Mouse (Mus musculus) heart, embryonic 11.5 days (tissue): Measurements from ENCODE around the gene Shld2. TPM values are rescaled to one million over a fixed set of nuclear protein-coding genes. Genes with fewer than 3 reads are reported as not detected.

Source experiments
- ATAC-seq: fragments of 200-750 bp; cut with Nextera tagmentation; replicated peaks from 2 replicates; pipeline ENCODE4 v1.8.0; 2017; ENCODE audit warnings: moderate library complexity; ENCODE audit not compliant: insufficient number of reproducible peaks, low FRiP score, low TSS enrichment
- H3K27ac ChIP-seq: fragments of 300-500 bp; sonication (generic); 2 replicates; pipeline ENCODE4 v1.5.1; 2014; ENCODE audit warnings: mild to moderate bottlenecking, low read depth, low read length
- H3K27me3 ChIP-seq: fragments of 300-500 bp; sonication (generic); 2 replicates; pipeline ENCODE4 v1.6.1; 2014; ENCODE audit warnings: mild to moderate bottlenecking, low read length, mixed read lengths; ENCODE audit not compliant: control insufficient read depth, insufficient read depth
- H3K36me3 ChIP-seq: fragments of 300-500 bp; sonication (generic); 2 replicates; pipeline ENCODE4 v1.6.1; 2014; ENCODE audit warnings: mild to moderate bottlenecking, low read length, moderate library complexity, mixed read lengths; ENCODE audit not compliant: control insufficient read depth, insufficient read depth
- H3K4me1 ChIP-seq: fragments of 300-500 bp; sonication (generic); 2 replicates; pipeline ENCODE4 v1.6.1; 2014; ENCODE audit warnings: low read length; ENCODE audit not compliant: control insufficient read depth, insufficient read depth
- H3K4me2 ChIP-seq: fragments of 300-500 bp; sonication (generic); 2 replicates; pipeline ENCODE4 v1.6.1; 2014; ENCODE audit warnings: mild to moderate bottlenecking, moderate library complexity
- H3K4me3 ChIP-seq: fragments of 300-500 bp; sonication (generic); 2 replicates; pipeline ENCODE4 v1.5.1; 2014; ENCODE audit warnings: low read depth, low read length
- H3K9ac ChIP-seq: fragments of 300-500 bp; sonication (generic); 2 replicates; pipeline ENCODE4 v1.6.1; 2014; ENCODE audit warnings: mild to moderate bottlenecking, low read depth, low read length, moderate library complexity
- H3K9me3 ChIP-seq: fragments of 300-500 bp; sonication (generic); replicated peaks from 2 replicates; pipeline ENCODE4 v1.6.1; 2016; ENCODE audit warnings: low read length; ENCODE audit not compliant: control insufficient read depth
- WGBS: fragments of 180-500 bp; shearing (Covaris S2); extraction: QIAGEN DNeasy Blood & Tissue Kit; methylation state at CpG from one replicate; pipeline ENCODE4 v1.1.7; 2014; ENCODE audit not compliant: insufficient replicate concordance; 5-methylcytosine and 5-hydroxymethylcytosine counted together
- polyA plus RNA-seq: library from polyadenylated mRNA; unstranded; fragments of >200 nt; fragmentation: Nextera tagmentation; extraction: Ambion mirVana; gene quantifications from 2 replicates; pipeline ENCODE4 v1.2.1, GENCODE M21; 2014

Shld2 gene
- 6.2 and 6.9 TPM in 2 replicates for polyA plus RNA-seq

- H3K4me2 ChIP-seq, result peak within 1 kb of the TSS; percentile 92
- H3K27ac ChIP-seq, result peak within 1 kb of the TSS; percentile 98
- peak within 1 kb of the TSS; percentile 72 for H3K4me3 ChIP-seq
- peak within 1 kb of the TSS; percentile 96 for H3K9ac ChIP-seq
- peaks cover 15% of the 10 kb centered on the region for H3K4me1 ChIP-seq
- under 1% methylated on average over 77 of the region's 100 CpGs for WGBS
- H3K9me3 ChIP-seq, result no peaks in the 10 kb centered on the region
- peak; percentile 97 for ATAC-seq
- no peaks in the 10 kb centered on the region for H3K27me3 ChIP-seq
- H3K36me3 ChIP-seq, result no peaks in the 10 kb centered on the region
Measured at GRCm38 (mm10) chr14:34310234-34310965, at the start of gene Shld2, which contains the start of gene Glud1. TSS of gene Shld2 (minus strand) at chr14:34310493. TSS of gene Glud1 (plus strand) at chr14:34310727.

GRCm38 (mm10) chr14:34359676-34360244, 49.5 kb upstream of the Shld2 start:
- H3K27ac ChIP-seq, result no peak overlapping the region
- H3K9me3 ChIP-seq, result no peaks in the 10 kb centered on the region
- H3K4me1 ChIP-seq, result peaks cover 7% of the 10 kb centered on the region
- H3K4me2 ChIP-seq, result no peak overlapping the region
- H3K36me3 ChIP-seq, result no peaks in the 10 kb centered on the region
- 44% methylated on average over 5 of the region's 5 CpGs for WGBS
- no peak for ATAC-seq
- H3K27me3 ChIP-seq, result no peaks in the 10 kb centered on the region; the same call in 1 of the 2 replicates
- H3K9ac ChIP-seq, result no peak overlapping the region
- no peak overlapping the region for H3K4me3 ChIP-seq

- Histone ChIP-seq H3K27ac (no peak overlapping the region), H3K36me3 (no peaks in the 10 kb centered on the region), H3K9me3 (no peaks in the 10 kb centered on the region), H3K27me3 (no peaks in the 10 kb centered on the region), H3K4me2 (no peak overlapping the region), H3K9ac (no peak overlapping the region), H3K4me1 (peaks cover 3% of the 10 kb centered on the region; the same call in 1 of the 2 replicates), H3K4me3 (no peak overlapping the region)
- WGBS, result 74% methylated on average over 7 of the region's 7 CpGs
- no peak for ATAC-seq
Measured at GRCm38 (mm10) chr14:34357671-34358455, 47.6 kb upstream of the Shld2 start.

DNA sequence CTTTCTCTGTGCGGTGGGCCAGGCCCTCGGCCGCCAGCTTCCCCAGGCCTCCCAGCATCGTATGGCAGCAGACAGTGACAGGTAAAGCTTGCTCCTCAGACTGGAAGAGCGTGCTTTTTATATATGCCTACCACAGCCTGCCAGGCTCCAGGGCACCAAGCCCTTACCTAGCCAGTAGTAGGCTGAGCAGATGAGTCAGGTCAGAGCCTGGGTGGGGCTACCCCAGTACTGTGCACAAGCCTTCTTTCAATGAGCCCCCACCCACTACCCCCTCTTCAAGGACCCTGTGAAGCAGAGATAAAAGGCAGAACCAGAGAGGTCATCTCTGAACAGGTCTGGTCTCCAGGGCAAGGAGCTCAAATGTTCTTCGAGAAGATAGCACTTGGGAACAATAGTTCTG, 45.0 kb upstream of the Shld2 start, which contains the start of gene Fam25c:
Gene Fam25c (minus strand): TSS at position 133 of the 400 bp plus-strand sequence.
- H3K9me3 ChIP-seq, result no peaks in the 10 kb centered on the region
- H3K36me3 ChIP-seq, result no peaks in the 10 kb centered on the region
- H3K4me1 ChIP-seq, result peaks cover 3% of the 10 kb centered on the region; the same call in 1 of the 2 replicates
- no peak within 1 kb of the TSS for H3K4me3 ChIP-seq
- no peak within 1 kb of the TSS for H3K27ac ChIP-seq
- ATAC-seq, result no peak; the same call in 1 of the 2 replicates
- H3K9ac ChIP-seq, result no peak within 1 kb of the TSS
- WGBS, result 57% methylated on average over 6 of the region's 6 CpGs
- no peaks in the 10 kb centered on the region for H3K27me3 ChIP-seq
- no peak within 1 kb of the TSS for H3K4me2 ChIP-seq

- Histone ChIP-seq H3K9ac (no peak overlapping the region), H3K9me3 (no peaks in the 10 kb centered on the region), H3K4me1 (peaks cover 3% of the 10 kb centered on the region; the same call in 1 of the 2 replicates), H3K27ac (no peak overlapping the region), H3K4me3 (no peak overlapping the region), H3K27me3 (no peaks in the 10 kb centered on the region), H3K4me2 (no peak overlapping the region), H3K36me3 (no peaks in the 10 kb centered on the region)
- ATAC-seq, result no peak
- 78% methylated on average over 4 of the region's 4 CpGs for WGBS
Measured at GRCm38 (mm10) chr14:34354456-34354855, 44.2 kb upstream of the Shld2 start.

- WGBS, result 83% methylated on average over 3 of the region's 3 CpGs
- H3K4me2 ChIP-seq, result no peak overlapping the region
- H3K36me3 ChIP-seq, result no peaks in the 10 kb centered on the region
- no peaks in the 10 kb centered on the region for H3K9me3 ChIP-seq
- H3K4me3 ChIP-seq, result no peak overlapping the region
- peaks cover 3% of the 10 kb centered on the region; the same call in 1 of the 2 replicates for H3K4me1 ChIP-seq
- H3K27ac ChIP-seq, result no peak overlapping the region
- H3K9ac ChIP-seq, result no peak overlapping the region
- H3K27me3 ChIP-seq, result no peaks in the 10 kb centered on the region
- no peak for ATAC-seq
Measured at GRCm38 (mm10) chr14:34353326-34353725, 43.0 kb upstream of the Shld2 start.

- Histone ChIP-seq H3K9ac (no peak overlapping the region), H3K4me1 (peaks cover 3% of the 10 kb centered on the region; the same call in 1 of the 2 replicates), H3K9me3 (no peaks in the 10 kb centered on the region), H3K36me3 (no peaks in the 10 kb centered on the region), H3K4me3 (no peak overlapping the region), H3K27ac (no peak overlapping the region), H3K27me3 (no peaks in the 10 kb centered on the region), H3K4me2 (no peak overlapping the region)
- ATAC-seq, result no peak
- WGBS, result 65% methylated on average over 6 of the region's 6 CpGs
Measured at GRCm38 (mm10) chr14:34352523-34352922, 42.2 kb upstream of the Shld2 start.

- no peak for ATAC-seq
- Histone ChIP-seq H3K9ac (no peak overlapping the region), H3K4me2 (no peak overlapping the region), H3K9me3 (no peaks in the 10 kb centered on the region), H3K27ac (no peak overlapping the region), H3K4me1 (peaks cover 3% of the 10 kb centered on the region; the same call in 1 of the 2 replicates), H3K27me3 (no peaks in the 10 kb centered on the region), H3K36me3 (no peaks in the 10 kb centered on the region), H3K4me3 (no peak overlapping the region)
- 65% methylated on average over 3 of the region's 3 CpGs for WGBS
Measured at GRCm38 (mm10) chr14:34351660-34352059, 41.4 kb upstream of the Shld2 start.
